Mouse (Mus musculus) hindbrain, postnatal 0 days (tissue): Measurements from ENCODE around the gene Acsm5. TPM values are rescaled to one million over a fixed set of nuclear protein-coding genes. Genes with fewer than 3 reads are reported as not detected.
A peak's percentile ranks its signal among the peaks of the same experiment; 100 is the strongest.

Experiments
- ATAC-seq: fragments of 200-750 bp; cut with Nextera tagmentation; 2 replicates; pipeline ENCODE4 v1.8.0; 2017; ENCODE audit warnings: mild to moderate bottlenecking, moderate TSS enrichment, moderate library complexity
- DNase-seq: peaks from one replicate; pipeline ENCODE4 v3.0.0-alpha.2; 2015; ENCODE audit warnings: low spot score
- H3K27ac ChIP-seq: fragments of 300-500 bp; sonication (generic); 2 replicates; pipeline ENCODE4 v1.5.1; 2014; ENCODE audit warnings: mild to moderate bottlenecking
- H3K27me3 ChIP-seq: fragments of 300-500 bp; sonication (generic); 2 replicates; pipeline ENCODE4 v1.6.1; 2014; ENCODE audit warnings: low read length, mixed read lengths; ENCODE audit not compliant: insufficient read depth
- H3K36me3 ChIP-seq: fragments of 300-500 bp; sonication (generic); 2 replicates; pipeline ENCODE4 v1.6.1; 2014; ENCODE audit warnings: low read length, mixed read lengths; ENCODE audit not compliant: insufficient read depth
- H3K4me1 ChIP-seq: fragments of 300-500 bp; sonication (generic); 2 replicates; pipeline ENCODE4 v1.6.1; 2014; ENCODE audit warnings: antibody characterized with exemption, low read length, mixed read lengths; ENCODE audit not compliant: insufficient read depth
- H3K4me2 ChIP-seq: fragments of 300-500 bp; sonication (generic); 2 replicates; pipeline ENCODE4 v1.6.1; 2014; ENCODE audit warnings: low read depth, mild to moderate bottlenecking, low read length, moderate library complexity, mixed read lengths
- H3K4me3 ChIP-seq: fragments of 300-500 bp; sonication (generic); 2 replicates; pipeline ENCODE4 v1.5.1; 2014; ENCODE audit warnings: low read length
- H3K9ac ChIP-seq: fragments of 300-500 bp; sonication (generic); replicated peaks from 2 replicates; pipeline ENCODE4 v1.6.1; 2014; ENCODE audit warnings: mild to moderate bottlenecking, low read length, moderate library complexity, mixed read lengths
- H3K9me3 ChIP-seq: fragments of 300-500 bp; sonication (generic); 2 replicates; pipeline ENCODE4 v1.6.1; 2016; ENCODE audit warnings: low read length, mixed read lengths
- CTCF ChIP-seq: IDR thresholded peaks from 2 replicates; pipeline ENCODE4 v1.5.1; 2016; ENCODE audit warnings: antibody characterized with exemption, control low read depth, low read depth
- WGBS: fragments of 180-500 bp; shearing (Covaris S2); extraction: QIAGEN DNeasy Blood & Tissue Kit; methylation state at CpG from one replicate; pipeline ENCODE4 v1.1.7; 2014; 5-methylcytosine and 5-hydroxymethylcytosine counted together
- polyA plus RNA-seq: library from polyadenylated mRNA; unstranded; fragments of >200 nt; fragmentation: Nextera tagmentation; extraction: Ambion mirVana; gene quantifications from 2 replicates; pipeline ENCODE4 v1.2.1, GENCODE M21; 2015
- total RNA-seq: library from RNA; depleted of rRNA; stranded (reverse); fragments of >200 nt; gene quantifications from 2 replicates; pipeline ENCODE4 v1.2.3, GENCODE M21; 2014

The Acsm5 gene
- total and polyA plus RNA-seq, 2 experiments from 2014 or later, result 0.16 to 0.25 TPM

- H3K4me3 ChIP-seq, result no peak within 1 kb of the TSS
- ATAC-seq (no peak), DNase-seq (no peak)
- 78% methylated on average over 4 of the region's 4 CpGs for WGBS
- H3K27ac ChIP-seq, result no peak within 1 kb of the TSS
- no peaks in the 10 kb centered on the region for H3K9me3 ChIP-seq
- no peak within 1 kb of the TSS for H3K4me2 ChIP-seq
- H3K27me3 ChIP-seq, result no peaks in the 10 kb centered on the region
- H3K4me1 ChIP-seq, result no peaks in the 10 kb centered on the region; the same call in 1 of the 2 replicates
- H3K36me3 ChIP-seq, result no peaks in the 10 kb centered on the region
- H3K9ac ChIP-seq, result no peak within 1 kb of the TSS
- TF ChIP-seq CTCF, result no peak
These were observed 4.1 kb downstream of the Acsm5 start, which contains the start of gene Pdilt for GRCm38 (mm10) chr7:119523389-119523788. TSS of gene Pdilt (minus strand) at chr7:119523489.

DNA sequence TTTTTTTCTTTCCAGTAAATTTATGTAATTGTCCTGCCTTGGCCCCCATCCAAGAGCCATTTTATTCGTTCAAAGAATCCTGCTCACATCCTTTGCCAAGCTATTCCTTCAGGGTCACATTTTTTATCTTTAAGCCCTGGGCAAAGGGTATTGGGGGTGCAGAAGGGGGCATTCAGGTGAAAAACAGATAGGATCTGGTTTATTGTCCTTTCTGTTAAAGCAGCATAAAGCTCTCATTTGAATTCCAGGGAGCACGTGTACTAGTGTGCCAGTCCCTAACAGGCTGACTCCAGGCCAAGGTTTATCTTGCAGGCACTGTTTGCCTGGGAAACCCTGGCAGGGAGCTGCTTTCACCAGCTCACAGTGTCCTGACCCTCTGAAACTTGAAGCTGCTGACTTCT lies 6.6 kb downstream of the Acsm5 start:
- no peak for TF ChIP-seq CTCF
- no peak overlapping the region for H3K4me3 ChIP-seq
- no peaks in the 10 kb centered on the region for H3K27me3 ChIP-seq
- no peak overlapping the region for H3K4me2 ChIP-seq
- H3K36me3 ChIP-seq, result no peaks in the 10 kb centered on the region
- no peaks in the 10 kb centered on the region; the same call in 1 of the 2 replicates for H3K4me1 ChIP-seq
- ATAC-seq (peak; percentile 81), DNase-seq (peak; percentile 49)
- 20% methylated on average over 2 of the region's 2 CpGs for WGBS
- no peak overlapping the region for H3K27ac ChIP-seq
- no peak overlapping the region for H3K9ac ChIP-seq
- H3K9me3 ChIP-seq, result no peaks in the 10 kb centered on the region

GRCm38 (mm10) chr7:119526486-119526885 lies 7.2 kb downstream of the Acsm5 start:
- no peak overlapping the region for H3K9ac ChIP-seq

DNA sequence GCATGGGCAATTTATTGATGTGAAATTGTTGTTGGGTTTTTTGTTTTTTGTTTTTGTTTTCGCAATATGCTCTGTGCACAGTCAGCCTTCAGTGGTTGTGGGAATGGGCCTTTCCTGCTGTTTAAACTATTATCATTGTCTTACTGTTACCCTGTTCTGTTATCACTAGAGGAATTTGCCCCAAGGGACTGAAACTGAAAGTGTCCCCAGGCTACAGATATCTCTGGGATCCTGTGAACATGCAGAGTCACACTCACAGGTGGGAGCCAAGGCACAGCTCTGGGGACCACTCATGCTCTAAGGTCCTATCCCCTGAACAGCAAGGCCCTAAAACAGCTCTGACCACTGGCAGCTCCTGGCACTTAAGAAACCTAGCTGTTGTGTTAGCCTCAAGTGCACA lies 7.9 kb downstream of the Acsm5 start:
- 97% methylated on average over 1 of the region's 1 CpGs for WGBS

More at GRCm38 (mm10) chr7:119526486-119526885, 7.2 kb downstream of the Acsm5 start:
- 57% methylated on average over 13 of the region's 13 CpGs for WGBS
- H3K4me3 ChIP-seq, result no peak overlapping the region
- DNase-seq, result no peak
- no peaks in the 10 kb centered on the region; the same call in 1 of the 2 replicates for H3K4me1 ChIP-seq
- no peak overlapping the region for H3K27ac ChIP-seq
- ATAC-seq, result no peak
- H3K9me3 ChIP-seq, result no peaks in the 10 kb centered on the region
- no peaks in the 10 kb centered on the region for H3K27me3 ChIP-seq
- no peak overlapping the region for H3K4me2 ChIP-seq
- no peak for TF ChIP-seq CTCF
- no peaks in the 10 kb centered on the region for H3K36me3 ChIP-seq

DNA sequence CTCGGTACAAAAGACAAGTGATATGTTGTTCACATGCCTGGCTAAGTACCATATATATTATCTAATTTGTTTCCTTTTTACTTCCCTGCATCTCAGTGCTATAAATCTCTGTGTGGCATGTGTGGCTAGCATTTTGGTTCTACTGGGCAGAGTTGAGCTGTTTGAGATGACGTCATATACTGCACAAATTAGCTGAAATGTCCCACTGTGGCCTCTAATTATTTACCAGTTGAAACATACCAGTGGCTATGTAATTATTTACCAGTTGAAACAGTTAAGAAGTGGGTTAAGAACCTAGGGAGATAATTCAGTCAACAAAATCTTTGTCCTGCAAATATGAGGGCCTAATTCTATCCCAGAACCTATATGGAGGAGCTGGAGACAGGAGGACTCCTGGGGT lies 8.3 kb downstream of the Acsm5 start:
- Histone ChIP-seq H3K4me1 (no peaks in the 10 kb centered on the region; the same call in 1 of the 2 replicates), H3K4me3 (no peak overlapping the region), H3K27me3 (no peaks in the 10 kb centered on the region), H3K36me3 (no peaks in the 10 kb centered on the region), H3K4me2 (no peak overlapping the region), H3K9ac (no peak overlapping the region), H3K9me3 (no peaks in the 10 kb centered on the region), H3K27ac (no peak overlapping the region)
- no peak for TF ChIP-seq CTCF
- ATAC-seq (no peak), DNase-seq (no peak)
- 73% methylated on average over 2 of the region's 2 CpGs for whole genome bisulfite sequencing

More for the DNA sequence above, 7.9 kb downstream of the Acsm5 start:
- Histone ChIP-seq H3K4me2 (no peak overlapping the region), H3K9me3 (no peaks in the 10 kb centered on the region), H3K4me1 (no peaks in the 10 kb centered on the region; the same call in 1 of the 2 replicates), H3K4me3 (no peak overlapping the region), H3K27ac (no peak overlapping the region), H3K27me3 (no peaks in the 10 kb centered on the region), H3K36me3 (no peaks in the 10 kb centered on the region), H3K9ac (no peak overlapping the region)
- DNase-seq (no peak), ATAC-seq (no peak)
- TF ChIP-seq CTCF, result no peak

DNA sequence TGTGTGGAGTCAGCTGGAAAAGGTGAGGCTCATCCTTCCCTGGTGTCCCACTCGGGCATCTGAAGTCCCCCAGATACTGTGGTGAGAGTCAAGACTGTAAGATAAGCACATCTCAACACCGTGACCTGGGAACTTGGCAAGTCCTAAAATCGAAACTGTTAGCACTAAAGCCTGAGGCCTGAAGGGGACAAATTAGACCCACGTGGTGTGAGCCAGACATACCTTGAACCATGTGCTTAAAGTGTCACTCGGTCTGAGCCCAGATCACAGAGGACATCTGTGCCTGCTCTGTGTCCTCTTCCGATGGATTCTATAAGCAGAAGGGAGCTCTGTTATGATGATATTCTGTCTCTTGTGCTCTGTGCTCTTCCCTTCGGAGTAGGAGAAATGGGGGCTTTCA lies 9.4 kb downstream of the Acsm5 start:
- DNase-seq, result no peak
- H3K4me2 ChIP-seq, result no peak overlapping the region
- H3K27ac ChIP-seq, result no peak overlapping the region
- no peak for TF ChIP-seq CTCF
- ATAC-seq, result no peak
- no peak overlapping the region for H3K9ac ChIP-seq
- no peaks in the 10 kb centered on the region for H3K27me3 ChIP-seq
- no peaks in the 10 kb centered on the region for H3K9me3 ChIP-seq
- H3K4me3 ChIP-seq, result no peak overlapping the region
- no peaks in the 10 kb centered on the region for H3K36me3 ChIP-seq
- WGBS, result 86% methylated on average over 7 of the region's 7 CpGs
- no peaks in the 10 kb centered on the region; the same call in 1 of the 2 replicates for H3K4me1 ChIP-seq

DNA sequence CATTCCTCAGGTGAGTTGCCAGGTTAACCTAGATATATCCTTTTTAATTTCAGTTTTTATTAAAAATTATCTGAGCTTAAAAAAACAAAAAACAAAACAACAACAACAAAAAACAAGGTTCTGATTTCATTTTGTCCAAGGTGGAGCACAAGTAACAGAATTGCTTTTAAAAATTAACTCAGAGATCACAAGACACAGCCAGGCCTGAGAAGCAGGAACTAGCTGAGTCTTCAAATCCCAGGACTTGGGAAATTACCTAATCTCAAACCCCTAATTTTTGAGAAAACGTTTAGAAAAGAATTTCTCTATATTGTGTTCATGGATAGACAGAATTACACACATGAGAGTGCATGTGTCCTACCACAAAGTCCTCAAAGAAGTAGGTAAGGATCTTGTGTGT lies 13.7 kb downstream of the Acsm5 start:
- no peak overlapping the region for H3K4me2 ChIP-seq
- no peak overlapping the region for H3K9ac ChIP-seq
- no peak for TF ChIP-seq CTCF
- ATAC-seq (no peak), DNase-seq (no peak)
- H3K27me3 ChIP-seq, result no peaks in the 10 kb centered on the region
- H3K9me3 ChIP-seq, result no peaks in the 10 kb centered on the region
- 53% methylated on average over 1 of the region's 1 CpGs for WGBS
- no peak overlapping the region for H3K4me3 ChIP-seq
- no peak overlapping the region for H3K27ac ChIP-seq
- H3K4me1 ChIP-seq, result no peaks in the 10 kb centered on the region
- no peaks in the 10 kb centered on the region for H3K36me3 ChIP-seq
